ENCODE assay signal across 8 mouse cellular contexts in genomic region chr5:29734831-29735510, GRCm38 (mm10). TPM values are rescaled to one million over a fixed set of nuclear protein-coding genes. Genes with fewer than 3 reads are reported as not detected.
DNase-seq lines count a peak whose midpoint lies in the region; ATAC-seq and TF ChIP-seq lines count a peak whose summit lies in the region.

No protein-coding gene starts in this region.

- no peaks in the 10 kb centered on the region for H3K36me3 ChIP-seq in neural tube, embryonic 11.5 days (ENCODE audit: control insufficient read depth, insufficient read depth, low read length)
- no peaks in the 10 kb centered on the region for H3K36me3 ChIP-seq in intestine, postnatal 0 days (ENCODE audit: control insufficient read depth, insufficient read depth)
- H3K36me3 ChIP-seq in splenic B cell, adult 2 months (ENCODE audit: control insufficient read depth, insufficient read depth, low read length, poor library complexity, severe bottlenecking), result no peaks in the 10 kb centered on the region

- H3K4me2 ChIP-seq in neural tube, embryonic 11.5 days (ENCODE audit: low read depth), result peak overlapping the region; percentile 50
- H3K4me2 ChIP-seq in intestine, postnatal 0 days (replicated peaks; ENCODE audit: low read depth), result peak overlapping the region; percentile 79

- 59% methylated on average over 6 of the region's 6 CpGs for WGBS in neural tube, embryonic 11.5 days
- 33% methylated on average over 6 of the region's 6 CpGs for WGBS in intestine, postnatal 0 days

- peak overlapping the region; percentile 82 for H3K27ac ChIP-seq in neural tube, embryonic 11.5 days (ENCODE audit: low read depth, low read length)
- peak overlapping the region; percentile 98 for H3K27ac ChIP-seq in intestine, postnatal 0 days (ENCODE audit: low read depth, low read length)

- no peaks in the 10 kb centered on the region for H3K9me3 ChIP-seq in neural tube, embryonic 11.5 days (ENCODE audit: control insufficient read depth, low read length)
- no peaks in the 10 kb centered on the region for H3K9me3 ChIP-seq in intestine, postnatal 0 days (ENCODE audit: control insufficient read depth)

- DNase-seq in CD4-positive, CD25-positive, alpha-beta regulatory T cell, adult 2 months (ENCODE audit: low read depth, low spot score), result peak; percentile 13
- no peak for DNase-seq in neural tube, embryonic 11.5 days (ENCODE audit: low spot score)
- DNase-seq in neural tube, embryonic 10.5 days (ENCODE audit: extremely low spot score, low spot score), result no peak
- peak; percentile 39 for DNase-seq in splenic B cell, adult 2 months (ENCODE audit: low read depth, low spot score)
- DNase-seq in embryo, embryonic 11 days, result no peak
- DNase-seq in thymus, adult 18-20 months, result no peak

- H3K4me1 ChIP-seq in neural tube, embryonic 11.5 days (ENCODE audit: control insufficient read depth, insufficient read depth, low read length), result peaks cover 3% of the 10 kb centered on the region
- H3K4me1 ChIP-seq in intestine, postnatal 0 days (replicated peaks; ENCODE audit: control insufficient read depth, insufficient read depth, low read length), result 0 out of 2 replicates have a peak, but pooled peaks cover 5% of the 10 kb centered on the region

- TF ChIP-seq CTCF in intestine, postnatal 0 days (IDR thresholded peaks at IDR 0.05; ENCODE audit: low read depth), result no peak

- ATAC-seq in CD4-positive, CD25-positive, alpha-beta regulatory T cell, adult 4 months, result no peak
- peak; percentile 13; the same call in 1 of the 2 replicates for ATAC-seq in neural tube, embryonic 11.5 days (ENCODE audit: insufficient read depth, low FRiP score, low TSS enrichment)
- no peak for ATAC-seq in intestine, postnatal 0 days

- H3K9ac ChIP-seq in neural tube, embryonic 11.5 days (ENCODE audit: low read length), result peak overlapping the region; percentile 91
- peak overlapping the region; percentile 93 for H3K9ac ChIP-seq in intestine, postnatal 0 days (ENCODE audit: low read depth, low read length)

- H3K27me3 ChIP-seq in neural tube, embryonic 11.5 days (ENCODE audit: control insufficient read depth, insufficient read depth, low read length), result no peaks in the 10 kb centered on the region
- H3K27me3 ChIP-seq in intestine, postnatal 0 days (replicated peaks; ENCODE audit: control insufficient read depth, insufficient read depth, low read length), result no peaks in the 10 kb centered on the region
- no peaks in the 10 kb centered on the region for H3K27me3 ChIP-seq in splenic B cell, adult 2 months (ENCODE audit: control insufficient read depth, insufficient read depth, low read length, poor library complexity, severe bottlenecking)

- peak overlapping the region; percentile 89 for H3K4me3 ChIP-seq in neural tube, embryonic 11.5 days (ENCODE audit: low read depth, low read length)
- H3K4me3 ChIP-seq in intestine, postnatal 0 days (ENCODE audit: low read depth, low read length), result peak overlapping the region; percentile 81

RNA-seq across cellular contexts. Expression of gene Dnajb6, which starts 0.5 kb away (rescaled TPM):
- polyA plus RNA-seq in CD4-positive, CD25-positive, alpha-beta regulatory T cell, adult 4 months (2017; shearing (Covaris generic)), result 100 to 1,000 TPM; 103 to 108 TPM
- polyA plus RNA-seq in neural tube, embryonic 11.5 days (2014; fragmentation: Nextera tagmentation; extraction: Ambion mirVana), result 221 and 227 TPM in 2 replicates
- polyA plus RNA-seq in intestine, postnatal 0 days (2015; fragmentation: Nextera tagmentation; extraction: Ambion mirVana), result 109 and 116 TPM in 2 replicates

RNA-seq across cellular contexts. Expression of gene Gm5129, which starts 0.8 kb away (rescaled TPM):
- 1 to 10 TPM in 1 of 2 experiments, not detected in 1; 1.7 TPM for polyA plus RNA-seq in CD4-positive, CD25-positive, alpha-beta regulatory T cell, adult 4 months (2017; shearing (Covaris generic))
- polyA plus RNA-seq in neural tube, embryonic 11.5 days (2014; fragmentation: Nextera tagmentation; extraction: Ambion mirVana), result 1.1 TPM in 1 of 2 replicates, not detected in the other
- polyA plus RNA-seq in intestine, postnatal 0 days (2015; fragmentation: Nextera tagmentation; extraction: Ambion mirVana), result not detected in 2 replicates

Comparison
In these comparisons a context has a peak if more than half of its experiments do, and no peak if none do; other contexts are left out.
1. DNase-seq: peak in CD4-positive, CD25-positive, alpha-beta regulatory T cell, adult 2 months (single experiment) and splenic B cell, adult 2 months (single experiment); none in neural tube, embryonic 11.5 days (single experiment), neural tube, embryonic 10.5 days (single experiment), embryo, embryonic 11 days (single experiment) and thymus, adult 18-20 months (0 of 2).